Mouse (Mus musculus): ENCODE data around the gene Gm17079.
"Not testable (repeated sequence)": the region's sequence is repeated elsewhere in the genome, so short reads cannot be mapped to it uniquely, and the experiment has no call there.

The Gm17079 gene

DNA sequence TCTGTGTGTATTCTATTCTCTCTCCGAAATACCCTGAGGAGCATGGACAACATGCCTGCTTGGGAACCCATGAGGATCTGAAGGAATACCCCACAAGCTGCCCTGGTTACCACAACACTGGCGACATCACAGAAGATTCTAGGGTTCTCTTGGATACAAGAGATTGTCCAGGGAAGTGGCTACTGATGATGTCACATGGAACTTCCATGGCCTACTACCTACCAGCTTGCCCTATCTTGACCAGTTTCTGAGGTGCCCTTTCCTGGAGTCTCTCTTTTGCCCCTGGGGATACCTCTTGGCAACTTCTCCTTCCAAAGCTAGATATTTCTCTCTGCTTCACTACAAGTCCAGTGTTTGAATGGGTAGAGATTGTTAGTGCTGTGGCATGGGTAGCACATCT, at the start of gene Gm17079:
TSS of gene Gm17079 (minus strand) at position 101 of the 400 bp plus-strand sequence.
- not testable (repeated sequence) for DNase-seq

- peak; percentile 9 to 11 for DNase-seq
These were observed 45.3 kb upstream of the Gm17079 start for GRCm38 (mm10) chr14:51740347-51741170.

- peak in 1 of 2 experiments; percentile 1 for DNase-seq
These were observed 44.1 kb upstream of the Gm17079 start for GRCm38 (mm10) chr14:51739150-51739993.

- peak in 1 of 2 experiments; percentile 1 for DNase-seq
These were observed 43.3 kb upstream of the Gm17079 start for GRCm38 (mm10) chr14:51738411-51739149.

DNA sequence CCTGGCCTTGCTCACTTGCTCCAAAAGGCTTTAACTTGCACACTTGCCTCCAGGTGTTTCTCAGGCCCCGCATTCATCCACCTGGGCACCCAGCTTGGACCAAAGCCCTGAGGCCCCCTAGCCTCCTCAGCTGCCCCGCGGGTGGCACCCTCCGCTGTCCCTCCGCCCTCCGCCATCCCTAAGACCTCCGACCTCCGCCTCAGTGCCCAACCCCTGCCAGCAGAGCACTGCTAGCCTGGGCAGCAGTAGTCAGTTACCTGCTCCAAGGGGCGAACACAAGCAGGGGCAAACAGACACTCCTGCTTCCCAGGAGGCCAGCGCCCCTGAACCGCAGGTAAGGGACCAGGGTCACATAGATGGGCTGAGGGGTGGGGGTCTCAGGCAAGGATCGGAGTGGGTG, 42.7 kb upstream of the Gm17079 start:
- DNase-seq: no peak

- no peak for DNase-seq
These were observed 21.8 kb upstream of the Gm17079 start, which contains the start of gene Gm5800 for GRCm38 (mm10) chr14:51717083-51717482. Gm5800 (minus strand) TSS chr14:51717183.

DNA sequence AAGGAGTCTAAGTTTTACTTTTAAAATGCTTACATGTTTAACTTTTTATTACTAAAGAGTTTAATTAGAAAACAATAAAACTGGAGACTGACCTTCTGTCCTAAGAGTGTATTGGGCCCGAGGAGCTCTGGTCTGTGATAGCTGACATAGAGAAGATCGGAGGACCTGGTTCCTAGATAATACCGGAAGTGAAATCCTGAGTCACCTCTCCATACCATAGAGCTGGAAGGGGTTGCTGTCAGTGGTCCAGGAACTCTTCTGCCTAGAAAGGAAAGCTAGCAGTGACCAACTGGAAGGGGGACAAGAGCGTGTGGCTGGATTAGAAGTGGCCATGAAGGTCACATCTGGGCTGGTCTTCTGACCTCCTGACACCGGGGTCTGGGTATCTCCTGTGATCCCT, 18.0 kb downstream of the Gm17079 start:
- no peak for DNase-seq
